18 mouse cellular contexts compared by ENCODE assay signal in the genomic region with DNA sequence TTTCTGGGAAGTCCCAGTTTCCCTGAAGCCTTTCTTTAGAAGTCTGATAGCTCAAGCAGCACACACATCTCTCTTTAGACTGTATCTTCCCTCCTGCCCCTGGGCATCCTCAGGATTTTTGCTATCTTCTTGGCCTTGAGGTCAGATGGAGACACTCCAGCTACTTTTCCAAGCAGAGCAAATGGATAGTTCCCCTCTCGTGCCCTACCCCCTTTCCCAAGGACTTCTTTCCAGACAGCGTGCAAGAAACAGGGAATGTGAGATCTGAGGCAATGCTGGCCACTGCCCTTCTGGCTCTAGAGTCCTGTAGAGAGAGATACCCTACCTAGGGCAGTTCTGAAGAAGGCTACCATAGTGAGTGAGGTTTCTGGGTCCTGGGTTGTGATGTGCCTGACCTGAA.
DNase-seq lines count a peak whose midpoint lies in the region; ATAC-seq lines count a peak whose summit lies in the region.
"Had no signal": no experiment of that assay in that cellular context is flagged by ENCODE, and none has a peak within 500 bp of the region (broad histone marks: within the 10 kb centered on the region; RNA-seq: fewer than 3 reads in every experiment).

No protein-coding gene starts in this region.

- no peak overlapping the region for H3K4me3 ChIP-seq in heart, embryonic 13.5 days
- no peak overlapping the region for H3K4me3 ChIP-seq in neural tube, embryonic 11.5 days (ENCODE audit: low read depth, low read length)
- no peak overlapping the region for H3K4me3 ChIP-seq in intestine, embryonic 16.5 days (ENCODE audit: low read length)
- no peak overlapping the region for H3K4me3 ChIP-seq in stomach, embryonic 16.5 days (replicated peaks; ENCODE audit: low read length)
- H3K4me3 ChIP-seq: embryonic facial prominence, embryonic 15.5 days; forebrain, embryonic 13.5 days; liver, embryonic 13.5 days; neural tube, embryonic 12.5 days had no signal

- no peak for ATAC-seq in heart, embryonic 13.5 days (ENCODE audit: extremely low read depth, insufficient number of reproducible peaks, low FRiP score, low TSS enrichment)
- ATAC-seq in neural tube, embryonic 11.5 days (ENCODE audit: insufficient read depth, low FRiP score, low TSS enrichment) = 0 out of 2 replicates have a peak, but pooled peaks have one; percentile 13
- no peak for ATAC-seq in intestine, embryonic 16.5 days
- no peak for ATAC-seq in stomach, embryonic 16.5 days (ENCODE audit: insufficient read depth, low FRiP score)

- H3K4me1 ChIP-seq in heart, embryonic 13.5 days = peaks cover 38% of the 10 kb centered on the region
- peaks cover 6% of the 10 kb centered on the region for H3K4me1 ChIP-seq in neural tube, embryonic 11.5 days (ENCODE audit: control insufficient read depth, insufficient read depth, low read length)
- H3K4me1 ChIP-seq in intestine, embryonic 16.5 days (ENCODE audit: control insufficient read depth, insufficient read depth, low read length) = peaks cover 41% of the 10 kb centered on the region
- peaks cover 21% of the 10 kb centered on the region for H3K4me1 ChIP-seq in stomach, embryonic 16.5 days (ENCODE audit: control insufficient read depth, insufficient read depth, low read length)

- H3K36me3 ChIP-seq in heart, embryonic 13.5 days = no peaks in the 10 kb centered on the region
- H3K36me3 ChIP-seq in neural tube, embryonic 11.5 days (ENCODE audit: control insufficient read depth, insufficient read depth, low read length) = no peaks in the 10 kb centered on the region
- no peaks in the 10 kb centered on the region for H3K36me3 ChIP-seq in intestine, embryonic 16.5 days (ENCODE audit: control insufficient read depth, insufficient read depth, low read length)
- no peaks in the 10 kb centered on the region for H3K36me3 ChIP-seq in stomach, embryonic 16.5 days (ENCODE audit: control insufficient read depth, insufficient read depth, low read length)
- H3K36me3 ChIP-seq: embryonic facial prominence, embryonic 15.5 days; liver, embryonic 13.5 days; neural tube, embryonic 12.5 days had no signal

- H3K9ac ChIP-seq in heart, embryonic 13.5 days = peak overlapping the region; percentile 44; the same call in 1 of the 2 replicates
- no peak overlapping the region for H3K9ac ChIP-seq in neural tube, embryonic 11.5 days (ENCODE audit: low read length)
- no peak overlapping the region for H3K9ac ChIP-seq in intestine, embryonic 16.5 days (ENCODE audit: low read depth, low read length)
- H3K9ac ChIP-seq in stomach, embryonic 16.5 days (ENCODE audit: low read length) = no peak overlapping the region
- H3K9ac ChIP-seq: embryonic facial prominence, embryonic 15.5 days; liver, embryonic 13.5 days had no signal

- no peak for DNase-seq in heart, postnatal 4 days
- no peak for DNase-seq in neural tube, embryonic 11.5 days (ENCODE audit: low spot score)
- DNase-seq in neural tube, embryonic 10.5 days (ENCODE audit: extremely low spot score, low spot score) = no peak
- no peak for DNase-seq in right cerebral cortex, postnatal 14 days
- no peak for DNase-seq in layer of hippocampus, adult 11-12 months (ENCODE audit: low spot score)
- DNase-seq: heart, adult 18-20 months; heart, postnatal 10 days; kidney, adult 18-20 months; kidney, postnatal 14 days; layer of hippocampus, postnatal 36 days; liver, embryonic 13.5 days; lung, postnatal 10 days had no signal

- H3K27me3 ChIP-seq in heart, embryonic 13.5 days (replicated peaks) = no peaks in the 10 kb centered on the region
- no peaks in the 10 kb centered on the region for H3K27me3 ChIP-seq in neural tube, embryonic 11.5 days (ENCODE audit: control insufficient read depth, insufficient read depth, low read length)
- no peaks in the 10 kb centered on the region for H3K27me3 ChIP-seq in intestine, embryonic 16.5 days (replicated peaks; ENCODE audit: control insufficient read depth, insufficient read depth, low read length)
- H3K27me3 ChIP-seq in stomach, embryonic 16.5 days (ENCODE audit: control insufficient read depth, insufficient read depth, low read length) = no peaks in the 10 kb centered on the region
- H3K27me3 ChIP-seq: embryonic facial prominence, embryonic 15.5 days; forebrain, embryonic 13.5 days; liver, embryonic 13.5 days; neural tube, embryonic 12.5 days had no signal

- no peaks in the 10 kb centered on the region for H3K9me3 ChIP-seq in heart, embryonic 13.5 days
- no peaks in the 10 kb centered on the region for H3K9me3 ChIP-seq in neural tube, embryonic 11.5 days (ENCODE audit: control insufficient read depth, low read length)
- H3K9me3 ChIP-seq in intestine, embryonic 16.5 days (ENCODE audit: control insufficient read depth, low read length) = no peaks in the 10 kb centered on the region
- H3K9me3 ChIP-seq in stomach, embryonic 16.5 days (replicated peaks; ENCODE audit: control insufficient read depth, low read length) = no peaks in the 10 kb centered on the region
- H3K9me3 ChIP-seq: embryonic facial prominence, embryonic 15.5 days; forebrain, embryonic 13.5 days; liver, embryonic 13.5 days; neural tube, embryonic 12.5 days had no signal

- 28% methylated on average over 2 of the region's 2 CpGs for whole genome bisulfite sequencing in heart, embryonic 13.5 days
- WGBS in neural tube, embryonic 11.5 days = 56% methylated on average over 2 of the region's 2 CpGs
- WGBS in intestine, embryonic 16.5 days = 41% methylated on average over 2 of the region's 2 CpGs
- 39% methylated on average over 2 of the region's 2 CpGs for WGBS in stomach, embryonic 16.5 days

- no peak overlapping the region for H3K4me2 ChIP-seq in heart, embryonic 13.5 days
- H3K4me2 ChIP-seq in neural tube, embryonic 11.5 days (ENCODE audit: low read depth) = no peak overlapping the region
- 0 out of 2 replicates have a peak overlapping the region, but pooled peaks have one; percentile 24 for H3K4me2 ChIP-seq in intestine, embryonic 16.5 days (ENCODE audit: low read depth, low read length)
- H3K4me2 ChIP-seq in stomach, embryonic 16.5 days (ENCODE audit: low read depth, low read length) = no peak overlapping the region
- H3K4me2 ChIP-seq: embryonic facial prominence, embryonic 15.5 days; liver, embryonic 13.5 days had no signal

- no peak overlapping the region for H3K27ac ChIP-seq in heart, embryonic 13.5 days (replicated peaks)
- no peak overlapping the region for H3K27ac ChIP-seq in neural tube, embryonic 11.5 days (ENCODE audit: low read depth, low read length)
- H3K27ac ChIP-seq in intestine, embryonic 16.5 days (ENCODE audit: low read length) = peak overlapping the region; percentile 96
- peak overlapping the region; percentile 19; the same call in 1 of the 2 replicates for H3K27ac ChIP-seq in stomach, embryonic 16.5 days (ENCODE audit: low read length)
- H3K27ac ChIP-seq: embryonic facial prominence, embryonic 15.5 days; liver, embryonic 13.5 days; neural tube, embryonic 12.5 days had no signal

Comparison
In these comparisons a context has a peak if more than half of its experiments do, and no peak if none do; other contexts are left out.
1. H3K27ac ChIP-seq: peak in intestine, embryonic 16.5 days (single experiment) and stomach, embryonic 16.5 days (single experiment); none in heart, embryonic 13.5 days (single experiment) and neural tube, embryonic 11.5 days (single experiment).